38 mouse cellular contexts compared by ENCODE assay signal in genomic region chr13:21198313-21198712, GRCm38 (mm10). TPM values are rescaled to one million over a fixed set of nuclear protein-coding genes. Genes with fewer than 3 reads are reported as not detected.
DNase-seq lines count a peak whose midpoint lies in the region; ATAC-seq and TF ChIP-seq lines count a peak whose summit lies in the region.
"Had no signal": no experiment of that assay in that cellular context is flagged by ENCODE, and none has a peak within 500 bp of the region (broad histone marks: within the 10 kb centered on the region; RNA-seq: fewer than 3 reads in every experiment).

No protein-coding gene starts in this region.

- H3K36me3 ChIP-seq in intestine, embryonic 15.5 days, result peaks cover 2% of the 10 kb centered on the region
- peaks cover 6% of the 10 kb centered on the region; the same call in 1 of the 2 replicates for H3K36me3 ChIP-seq in intestine, postnatal 0 days (ENCODE audit: control insufficient read depth, insufficient read depth)
- H3K36me3 ChIP-seq in lung, embryonic 15.5 days, result peaks cover 15% of the 10 kb centered on the region
- H3K36me3 ChIP-seq in embryonic facial prominence, embryonic 10.5 days (replicated peaks), result peaks cover 26% of the 10 kb centered on the region

- H3K9me3 ChIP-seq in intestine, embryonic 15.5 days, result no peaks in the 10 kb centered on the region
- 0 out of 2 replicates have a peak, but pooled peaks cover 3% of the 10 kb centered on the region for H3K9me3 ChIP-seq in intestine, postnatal 0 days (ENCODE audit: control insufficient read depth)
- no peaks in the 10 kb centered on the region for H3K9me3 ChIP-seq in lung, embryonic 15.5 days
- H3K9me3 ChIP-seq in embryonic facial prominence, embryonic 10.5 days, result peaks cover 3% of the 10 kb centered on the region; the same call in 1 of the 2 replicates
- H3K9me3 ChIP-seq: forebrain, embryonic 12.5 days; G1E; heart, embryonic 12.5 days; hindbrain, embryonic 15.5 days; limb, embryonic 15.5 days; midbrain, embryonic 12.5 days; stomach, embryonic 15.5 days had no signal

- DNase-seq in lung, postnatal 14 days, result no peak
- DNase-seq in embryonic facial prominence, embryonic 10.5 days (ENCODE audit: low spot score), result no peak
- DNase-seq in thymus, postnatal 36 days, result no peak
- DNase-seq: adrenal gland, postnatal 14 days; B cell, adult 2 months; cerebellum, adult 11 months; cerebellum, adult 9-10 months; embryo, embryonic 11 days; gastrocnemius, postnatal 25 days; heart, adult 2 months; heart, postnatal 10 days; kidney, adult 2 months; kidney, postnatal 36 days; lung, embryonic 14.5 days; lung, postnatal 36 days; retina, postnatal 1 day; right cerebral cortex, postnatal 14 days; thymus, postnatal 14 days had no signal

- no peak for TF ChIP-seq CTCF in intestine, postnatal 0 days (IDR thresholded peaks at IDR 0.05; ENCODE audit: low read depth)

- H3K4me2 ChIP-seq in intestine, embryonic 15.5 days (replicated peaks), result peak overlapping the region; percentile 54; the same call in 1 of the 2 replicates
- H3K4me2 ChIP-seq in intestine, postnatal 0 days (replicated peaks; ENCODE audit: low read depth), result no peak overlapping the region
- no peak overlapping the region for H3K4me2 ChIP-seq in lung, embryonic 15.5 days

- H3K27me3 ChIP-seq in intestine, embryonic 15.5 days (replicated peaks), result no peaks in the 10 kb centered on the region
- H3K27me3 ChIP-seq in intestine, postnatal 0 days (replicated peaks; ENCODE audit: control insufficient read depth, insufficient read depth, low read length), result no peaks in the 10 kb centered on the region
- no peaks in the 10 kb centered on the region for H3K27me3 ChIP-seq in lung, embryonic 15.5 days
- no peaks in the 10 kb centered on the region for H3K27me3 ChIP-seq in embryonic facial prominence, embryonic 10.5 days (replicated peaks; ENCODE audit: low read depth, poor library complexity, severe bottlenecking)
- H3K27me3 ChIP-seq: forebrain, embryonic 12.5 days; heart, embryonic 12.5 days; hindbrain, embryonic 15.5 days; limb, embryonic 15.5 days; midbrain, embryonic 12.5 days; Patski; stomach, embryonic 15.5 days had no signal

- WGBS in intestine, embryonic 15.5 days, result 80% methylated on average over 2 of the region's 2 CpGs
- 69% methylated on average over 2 of the region's 2 CpGs for WGBS in intestine, postnatal 0 days
- 68% methylated on average over 2 of the region's 2 CpGs for whole genome bisulfite sequencing in lung, embryonic 15.5 days
- WGBS in embryonic facial prominence, embryonic 10.5 days, result 64% methylated on average over 2 of the region's 2 CpGs

- H3K4me3 ChIP-seq in intestine, embryonic 15.5 days (replicated peaks), result no peak overlapping the region
- H3K4me3 ChIP-seq in intestine, postnatal 0 days (ENCODE audit: low read depth, low read length), result no peak overlapping the region
- H3K4me3 ChIP-seq in lung, embryonic 15.5 days, result peak overlapping the region; percentile 57; the same call in 1 of the 2 replicates
- H3K4me3 ChIP-seq in embryonic facial prominence, embryonic 10.5 days, result 0 out of 2 replicates have a peak overlapping the region, but pooled peaks have one; percentile 70
- H3K4me3 ChIP-seq: heart, embryonic 12.5 days; midbrain, embryonic 12.5 days had no signal

- no peak overlapping the region for H3K27ac ChIP-seq in intestine, embryonic 15.5 days
- H3K27ac ChIP-seq in intestine, postnatal 0 days (ENCODE audit: low read depth, low read length), result no peak overlapping the region
- no peak overlapping the region for H3K27ac ChIP-seq in lung, embryonic 15.5 days
- no peak overlapping the region for H3K27ac ChIP-seq in embryonic facial prominence, embryonic 10.5 days (replicated peaks)
- H3K27ac ChIP-seq: forebrain, embryonic 12.5 days; heart, adult 2 months; hindbrain, embryonic 10.5 days; hindbrain, embryonic 15.5 days; limb, embryonic 15.5 days; midbrain, embryonic 12.5 days; stomach, embryonic 15.5 days had no signal

- ATAC-seq in intestine, embryonic 15.5 days, result no peak
- no peak for ATAC-seq in intestine, postnatal 0 days
- no peak for ATAC-seq in lung, embryonic 15.5 days (ENCODE audit: borderline replicate concordance, extremely low read depth, low FRiP score, low TSS enrichment)
- no peak for ATAC-seq in activated CD4-positive, CD25-positive, alpha-beta regulatory T cell, adult 4 months
- ATAC-seq: inflammation-experienced regulatory T-cells, adult 6 months had no signal

- H3K9ac ChIP-seq in intestine, embryonic 15.5 days, result no peak overlapping the region
- H3K9ac ChIP-seq in intestine, postnatal 0 days (ENCODE audit: low read depth, low read length), result no peak overlapping the region
- H3K9ac ChIP-seq in lung, embryonic 15.5 days, result no peak overlapping the region
- H3K9ac ChIP-seq: forebrain, embryonic 12.5 days; heart, embryonic 12.5 days; hindbrain, embryonic 15.5 days; limb, embryonic 15.5 days; midbrain, embryonic 12.5 days; stomach, embryonic 15.5 days had no signal

- H3K4me1 ChIP-seq in intestine, embryonic 15.5 days (replicated peaks), result no peaks in the 10 kb centered on the region
- H3K4me1 ChIP-seq in intestine, postnatal 0 days (replicated peaks; ENCODE audit: control insufficient read depth, insufficient read depth, low read length), result no peaks in the 10 kb centered on the region; the same call in 1 of the 2 replicates
- H3K4me1 ChIP-seq in lung, embryonic 15.5 days, result peaks cover 5% of the 10 kb centered on the region
- H3K4me1 ChIP-seq in embryonic facial prominence, embryonic 10.5 days, result peaks cover 9% of the 10 kb centered on the region; the same call in 1 of the 2 replicates
- H3K4me1 ChIP-seq: forebrain, embryonic 12.5 days; limb, embryonic 15.5 days; midbrain, embryonic 12.5 days had no signal

RNA-seq across cellular contexts. Expression of gene Trim27, which starts 19.1 kb away (rescaled TPM):
- polyA plus RNA-seq in intestine, embryonic 15.5 days (2015; fragmentation: Nextera tagmentation; extraction: Ambion mirVana), result 155 and 156 TPM in 2 replicates
- polyA plus RNA-seq in intestine, postnatal 0 days (2015; fragmentation: Nextera tagmentation; extraction: Ambion mirVana), result 51.1 and 53.2 TPM in 2 replicates
- 147 and 148 TPM in 2 replicates for polyA plus RNA-seq in lung, embryonic 15.5 days (2015; fragmentation: Nextera tagmentation; extraction: Ambion mirVana)
- 180 and 191 TPM in 2 replicates for polyA plus RNA-seq in embryonic facial prominence, embryonic 10.5 days (2016; fragmentation: Nextera tagmentation; extraction: Ambion mirVana)
- polyA plus RNA-seq in activated CD4-positive, CD25-positive, alpha-beta regulatory T cell, adult 4 months (2017; shearing (Covaris generic)), result 10 to 100 TPM; 16.2 to 18.4 TPM

RNA-seq across cellular contexts. Expression of gene Olfr1368, which starts 52.6 kb away (rescaled TPM):
- polyA plus RNA-seq in intestine, embryonic 15.5 days (2015; fragmentation: Nextera tagmentation; extraction: Ambion mirVana), result not detected in 2 replicates
- not detected in 2 replicates for polyA plus RNA-seq in intestine, postnatal 0 days (2015; fragmentation: Nextera tagmentation; extraction: Ambion mirVana)
- polyA plus RNA-seq in lung, embryonic 15.5 days (2015; fragmentation: Nextera tagmentation; extraction: Ambion mirVana), result not detected in 2 replicates
- polyA plus RNA-seq in embryonic facial prominence, embryonic 10.5 days (2016; fragmentation: Nextera tagmentation; extraction: Ambion mirVana), result not detected in 2 replicates
- not detected for polyA plus RNA-seq in activated CD4-positive, CD25-positive, alpha-beta regulatory T cell, adult 4 months (2017; shearing (Covaris generic))
- polyA plus RNA-seq: embryonic facial prominence, embryonic 14.5 days; erythroblast, embryonic 14.5 days; forebrain, embryonic 12.5 days; frontal cortex, adult 2 months; G1E; heart, adult 2 months; heart, embryonic 12.5 days; hindbrain, embryonic 10.5 days; hindbrain, embryonic 15.5 days; inflammation-experienced regulatory T-cells, adult 6 months; kidney, adult 2 months; kidney, embryonic 16.5 days; limb, embryonic 15.5 days; lung, embryonic 14.5 days; midbrain, embryonic 12.5 days; neural tube, embryonic 14.5 days; Patski; small intestine, adult 2 months; stomach, embryonic 15.5 days had no signal

Comparison
In these comparisons a context has a peak if more than half of its experiments do, and no peak if none do; other contexts are left out.
1. H3K4me3 ChIP-seq: peak in lung, embryonic 15.5 days (single experiment) and embryonic facial prominence, embryonic 10.5 days (single experiment); none in intestine, embryonic 15.5 days (single experiment) and intestine, postnatal 0 days (single experiment).